Mouse (Mus musculus) embryonic facial prominence, embryonic 12.5 days (tissue): ENCODE measurements around the gene Sept3. TPM values are rescaled to one million over a fixed set of nuclear protein-coding genes. Genes with fewer than 3 reads are reported as not detected.
"Not testable (repeated sequence)": the region's sequence is repeated elsewhere in the genome, so short reads cannot be mapped to it uniquely, and the experiment has no call there.

Experiments used
- ATAC-seq: fragments of 200-750 bp; cut with Nextera tagmentation; 2 replicates; pipeline ENCODE4 v1.8.0; 2017; ENCODE audit not compliant: insufficient number of reproducible peaks, insufficient read depth, low FRiP score, low TSS enrichment
- H3K27ac ChIP-seq: fragments of 300-500 bp; sonication (generic); 2 replicates; pipeline ENCODE4 v1.5.1; 2016; ENCODE audit warnings: mild to moderate bottlenecking
- H3K27me3 ChIP-seq: fragments of 300-500 bp; sonication (generic); 2 replicates; pipeline ENCODE4 v1.6.1; 2016; ENCODE audit warnings: mild to moderate bottlenecking, moderate library complexity
- H3K36me3 ChIP-seq: fragments of 300-500 bp; sonication (generic); 2 replicates; pipeline ENCODE4 v1.6.1; 2016; ENCODE audit warnings: mild to moderate bottlenecking
- H3K4me1 ChIP-seq: fragments of 300-500 bp; sonication (generic); 2 replicates; pipeline ENCODE4 v1.6.1; 2016
- H3K4me2 ChIP-seq: fragments of 300-500 bp; sonication (generic); replicated peaks from 2 replicates; pipeline ENCODE4 v1.6.1; 2016; ENCODE audit warnings: mild to moderate bottlenecking, moderate library complexity
- H3K4me3 ChIP-seq: fragments of 300-500 bp; sonication (generic); 2 replicates; pipeline ENCODE4 v1.5.1; 2016; ENCODE audit warnings: mild to moderate bottlenecking
- H3K9ac ChIP-seq: fragments of 300-500 bp; sonication (generic); 2 replicates; pipeline ENCODE4 v1.6.1; 2016; ENCODE audit warnings: mild to moderate bottlenecking, moderate library complexity
- H3K9me3 ChIP-seq: fragments of 300-500 bp; sonication (generic); 2 replicates; pipeline ENCODE4 v1.6.1; 2016; ENCODE audit warnings: mild to moderate bottlenecking, moderate library complexity
- WGBS: fragments of 180-500 bp; shearing (Covaris S2); methylation state at CpG from one replicate; pipeline ENCODE4 v1.1.7; 2016; 5-methylcytosine and 5-hydroxymethylcytosine counted together
- polyA plus RNA-seq: library from polyadenylated mRNA; unstranded; fragments of >200 nt; fragmentation: Nextera tagmentation; extraction: Ambion mirVana; gene quantifications from 2 replicates; pipeline ENCODE4 v1.2.1, GENCODE M21; 2016

Sept3 gene
- polyA plus RNA-seq, 1 experiment from 2014 or later, result 59.9 TPM

DNA sequence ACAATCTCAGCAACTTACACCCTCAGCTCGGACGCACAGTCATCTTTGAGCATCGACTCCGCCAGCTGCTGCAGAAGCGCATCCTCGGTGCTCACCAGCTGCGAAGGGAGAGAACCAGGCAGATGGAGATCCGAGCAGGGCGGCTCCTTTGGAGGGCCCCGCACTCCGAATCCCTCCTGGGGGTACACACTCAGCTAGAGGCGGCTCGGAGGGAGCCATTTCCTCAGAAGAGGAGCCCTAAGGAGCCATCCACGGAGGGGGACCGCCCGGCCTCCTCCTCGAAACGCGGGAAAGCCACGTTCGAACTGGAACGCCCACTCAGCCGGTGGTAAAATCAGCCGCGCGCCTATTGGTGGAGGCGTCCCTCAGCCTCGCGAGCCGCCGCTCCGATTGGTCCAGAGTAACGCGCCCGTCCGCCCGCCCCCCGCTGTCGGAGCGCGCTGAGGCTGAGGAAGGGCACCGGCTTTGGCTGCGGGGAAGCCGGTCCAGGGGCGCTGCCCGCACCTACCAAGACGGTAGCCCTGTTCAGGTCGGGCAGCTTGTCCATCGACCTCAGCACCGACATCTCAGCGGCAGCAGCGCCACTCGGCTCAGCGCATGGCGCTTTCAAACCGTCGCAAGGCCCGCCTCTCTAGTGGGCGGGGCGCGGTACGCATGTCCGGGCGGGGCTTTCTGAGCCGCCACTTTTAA lies 30.4 kb upstream of the Sept3 start, which contains the start of gene Cenpm:
TSS of gene Cenpm (minus strand) at position 634 of the 690 bp plus-strand sequence.
- peak within 1 kb of the TSS; percentile 85 for H3K27ac ChIP-seq
- no peaks in the 10 kb centered on the region for H3K9me3 ChIP-seq
- peak within 1 kb of the TSS; percentile 63 for H3K9ac ChIP-seq
- no peaks in the 10 kb centered on the region for H3K27me3 ChIP-seq
- ATAC-seq, result peak; percentile 88
- H3K36me3 ChIP-seq, result peaks cover under 1% of the 10 kb centered on the region; the same call in 1 of the 2 replicates
- H3K4me2 ChIP-seq, result peak within 1 kb of the TSS; percentile 85
- peak within 1 kb of the TSS; percentile 70 for H3K4me3 ChIP-seq
- WGBS, result under 1% methylated on average over 65 of the region's 65 CpGs
- H3K4me1 ChIP-seq, result peaks cover 9% of the 10 kb centered on the region

DNA sequence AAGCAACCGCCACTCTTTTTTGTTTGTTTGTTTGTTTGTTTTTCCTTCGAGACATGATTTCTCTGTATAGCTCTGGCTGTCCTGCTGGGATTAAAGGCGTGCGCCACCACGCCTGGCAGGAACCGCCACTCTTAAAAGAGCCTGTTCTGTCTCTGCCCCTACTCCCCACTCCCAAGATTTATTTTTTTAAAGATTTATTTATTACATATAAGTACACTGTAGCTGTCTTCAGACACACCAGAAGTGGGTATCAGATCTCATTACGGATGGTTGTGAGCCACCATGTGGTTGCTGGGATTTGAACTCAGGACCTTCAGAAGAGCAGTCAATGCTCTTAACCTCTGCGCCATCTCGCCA lies 29.9 kb upstream of the Sept3 start:
- not testable (repeated sequence) for H3K4me1 ChIP-seq, H3K9me3 ChIP-seq, H3K36me3 ChIP-seq, H3K27me3 ChIP-seq, ATAC-seq
- Histone ChIP-seq H3K4me2 (peak overlapping the region; percentile 85), H3K4me3 (peak overlapping the region; percentile 70), H3K27ac (peak overlapping the region; percentile 85), H3K9ac (peak overlapping the region; percentile 60)
- WGBS, result 21% methylated on average over 9 of the region's 9 CpGs

DNA sequence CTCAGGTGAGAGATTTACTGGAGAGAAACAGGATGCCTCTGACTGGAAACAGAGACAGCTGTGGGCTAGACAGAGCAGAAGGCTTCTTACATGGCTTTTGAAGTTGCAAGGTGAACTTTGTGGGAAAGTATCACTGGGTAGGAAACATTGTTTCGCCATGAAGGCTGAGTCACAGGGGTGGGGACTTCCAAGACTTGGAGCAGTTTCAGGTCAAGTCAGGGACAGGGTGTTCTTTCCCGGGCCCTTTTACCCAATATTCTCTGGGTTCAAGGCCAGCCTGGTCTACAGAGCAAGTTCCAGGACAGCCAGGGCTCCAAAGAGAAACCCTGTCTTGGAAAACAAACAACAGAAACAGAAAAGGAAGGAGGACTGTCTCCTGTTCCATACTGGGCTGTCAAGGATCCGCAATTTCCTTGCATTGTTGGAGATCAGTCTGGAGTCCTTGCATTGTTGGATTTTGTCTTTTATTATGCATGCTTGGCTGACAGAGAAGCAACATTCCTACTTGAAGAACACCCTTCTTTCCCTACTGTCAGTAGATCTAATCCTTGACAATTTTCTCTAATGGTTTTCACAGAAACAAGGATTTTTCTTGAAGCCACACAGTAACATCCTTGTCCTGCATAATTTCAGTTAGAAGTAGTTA lies 27.4 kb upstream of the Sept3 start:
- no peak for ATAC-seq
- WGBS, result 80% methylated on average over 3 of the region's 3 CpGs
- H3K9me3 ChIP-seq, result no peaks in the 10 kb centered on the region
- peaks cover 9% of the 10 kb centered on the region for H3K4me1 ChIP-seq
- no peak overlapping the region for H3K9ac ChIP-seq
- H3K27me3 ChIP-seq, result no peaks in the 10 kb centered on the region
- no peaks in the 10 kb centered on the region for H3K36me3 ChIP-seq
- H3K27ac ChIP-seq, result no peak overlapping the region
- no peak overlapping the region for H3K4me3 ChIP-seq
- H3K4me2 ChIP-seq, result no peak overlapping the region

- no peak for ATAC-seq
- no peak overlapping the region for H3K27ac ChIP-seq
- H3K9me3 ChIP-seq, result no peaks in the 10 kb centered on the region
- WGBS, result 96% methylated on average over 3 of the region's 3 CpGs
- H3K4me2 ChIP-seq, result no peak overlapping the region
- no peaks in the 10 kb centered on the region for H3K27me3 ChIP-seq
- no peaks in the 10 kb centered on the region for H3K4me1 ChIP-seq
- no peak overlapping the region for H3K4me3 ChIP-seq
- no peak overlapping the region for H3K9ac ChIP-seq
- H3K36me3 ChIP-seq, result no peaks in the 10 kb centered on the region
These were observed 23.1 kb upstream of the Sept3 start for GRCm38 (mm10) chr15:82251579-82251978.

- no peak within 1 kb of the TSS for H3K27ac ChIP-seq
- H3K27me3 ChIP-seq, result no peaks in the 10 kb centered on the region
- H3K36me3 ChIP-seq, result no peaks in the 10 kb centered on the region
- no peak for ATAC-seq
- no peaks in the 10 kb centered on the region for H3K4me1 ChIP-seq
- H3K4me3 ChIP-seq, result no peak within 1 kb of the TSS
- H3K9me3 ChIP-seq, result no peaks in the 10 kb centered on the region
- 91% methylated on average over 6 of the region's 6 CpGs for WGBS
- H3K9ac ChIP-seq, result no peak within 1 kb of the TSS
- no peak within 1 kb of the TSS for H3K4me2 ChIP-seq
These were observed 22.6 kb upstream of the Sept3 start, which contains the start of gene 1500009C09Rik for GRCm38 (mm10) chr15:82252097-82252496. 1500009C09Rik (plus strand) TSS chr15:82252397.

DNA sequence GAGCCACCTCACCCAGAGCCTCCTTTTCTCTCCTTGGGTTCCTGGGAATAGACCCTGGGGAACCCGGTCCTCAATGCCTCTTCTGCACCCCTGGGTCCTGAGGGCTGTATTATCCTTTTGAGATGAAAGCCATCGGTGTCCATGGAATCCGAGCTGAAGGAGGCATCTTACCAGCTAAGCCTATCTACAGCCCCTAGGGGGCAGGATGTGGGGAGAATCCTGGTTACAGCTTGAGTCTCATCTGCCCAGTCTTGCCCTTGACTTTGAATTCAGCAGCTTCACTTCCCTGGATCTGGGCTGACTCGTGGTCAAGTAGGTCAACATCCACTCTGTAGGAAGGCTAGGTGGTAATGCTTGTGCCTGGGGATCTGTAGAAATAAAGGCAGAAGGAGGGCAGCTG lies 19.4 kb upstream of the Sept3 start:
- Histone ChIP-seq H3K4me3 (no peak overlapping the region), H3K27ac (no peak overlapping the region), H3K4me1 (no peaks in the 10 kb centered on the region), H3K27me3 (no peaks in the 10 kb centered on the region), H3K36me3 (no peaks in the 10 kb centered on the region), H3K9me3 (no peaks in the 10 kb centered on the region), H3K9ac (no peak overlapping the region), H3K4me2 (no peak overlapping the region)
- WGBS, result 53% methylated on average over 4 of the region's 4 CpGs
- ATAC-seq, result no peak

- H3K9me3 ChIP-seq, result no peaks in the 10 kb centered on the region
- no peak overlapping the region for H3K27ac ChIP-seq
- no peak overlapping the region for H3K4me2 ChIP-seq
- no peaks in the 10 kb centered on the region for H3K27me3 ChIP-seq
- no peaks in the 10 kb centered on the region for H3K4me1 ChIP-seq
- ATAC-seq, result 0 out of 2 replicates have a peak, but pooled peaks have one; percentile 30
- H3K4me3 ChIP-seq, result no peak overlapping the region
- WGBS, result 23% methylated on average over 10 of the region's 10 CpGs
- H3K9ac ChIP-seq, result no peak overlapping the region
- H3K36me3 ChIP-seq, result no peaks in the 10 kb centered on the region
These were observed 18.7 kb upstream of the Sept3 start for GRCm38 (mm10) chr15:82255944-82256383.

- 13% methylated on average over 16 of the region's 16 CpGs for WGBS
These were observed 15.2 kb upstream of the Sept3 start for GRCm38 (mm10) chr15:82259510-82259909.

DNA sequence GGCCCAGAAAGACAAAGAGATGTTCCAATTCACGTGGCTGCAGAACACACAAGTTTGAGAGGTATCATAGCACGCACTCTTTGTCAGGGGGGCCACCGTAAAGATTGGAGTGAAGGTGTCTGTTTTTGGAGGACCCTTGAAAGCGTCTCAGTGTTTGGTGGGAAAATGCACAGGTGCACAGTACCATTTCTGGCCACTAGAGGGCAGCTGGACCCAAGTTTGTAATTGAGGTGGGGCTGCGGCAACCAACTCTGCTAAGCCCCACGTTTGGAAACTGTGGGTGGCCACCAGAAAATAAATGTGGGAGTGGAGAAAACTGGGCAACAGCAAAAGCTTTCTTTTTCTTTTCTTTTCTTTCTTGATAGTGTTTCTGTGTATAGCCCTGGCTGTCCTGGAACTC lies 8.3 kb upstream of the Sept3 start:
- ATAC-seq, result no peak
- no peak overlapping the region for H3K9ac ChIP-seq
- 0 out of 2 replicates have a peak, but pooled peaks cover 4% of the 10 kb centered on the region for H3K4me1 ChIP-seq
- no peaks in the 10 kb centered on the region for H3K36me3 ChIP-seq
- no peak overlapping the region for H3K4me3 ChIP-seq
- no peak overlapping the region for H3K4me2 ChIP-seq
- no peaks in the 10 kb centered on the region for H3K9me3 ChIP-seq
- WGBS, result 14% methylated on average over 6 of the region's 6 CpGs
- H3K27ac ChIP-seq, result no peak overlapping the region
- no peaks in the 10 kb centered on the region for H3K27me3 ChIP-seq

More at GRCm38 (mm10) chr15:82259510-82259909, 15.2 kb upstream of the Sept3 start:
- H3K27me3 ChIP-seq, result no peaks in the 10 kb centered on the region
- H3K36me3 ChIP-seq, result no peaks in the 10 kb centered on the region
- no peak for ATAC-seq
- no peak overlapping the region for H3K9ac ChIP-seq
- no peak overlapping the region for H3K27ac ChIP-seq
- no peaks in the 10 kb centered on the region for H3K4me1 ChIP-seq
- no peaks in the 10 kb centered on the region for H3K9me3 ChIP-seq
- H3K4me3 ChIP-seq, result no peak overlapping the region
- no peak overlapping the region for H3K4me2 ChIP-seq

- no peak overlapping the region for H3K27ac ChIP-seq
These were observed 6.5 kb upstream of the Sept3 start for GRCm38 (mm10) chr15:82268185-82268584.

GRCm38 (mm10) chr15:82268783-82269182 lies 5.9 kb upstream of the Sept3 start:
- 0 out of 2 replicates have a peak, but pooled peaks cover 4% of the 10 kb centered on the region for H3K4me1 ChIP-seq
- no peak overlapping the region for H3K4me3 ChIP-seq
- H3K27me3 ChIP-seq, result peaks cover 20% of the 10 kb centered on the region
- no peak overlapping the region for H3K27ac ChIP-seq
- no peak overlapping the region for H3K9ac ChIP-seq
- ATAC-seq, result no peak
- 85% methylated on average over 9 of the region's 9 CpGs for WGBS
- no peak overlapping the region for H3K4me2 ChIP-seq
- no peaks in the 10 kb centered on the region for H3K9me3 ChIP-seq
- H3K36me3 ChIP-seq, result no peaks in the 10 kb centered on the region

More at GRCm38 (mm10) chr15:82268185-82268584, 6.5 kb upstream of the Sept3 start:
- no peak overlapping the region for H3K9ac ChIP-seq
- H3K9me3 ChIP-seq, result no peaks in the 10 kb centered on the region
- H3K4me1 ChIP-seq, result 0 out of 2 replicates have a peak, but pooled peaks cover 4% of the 10 kb centered on the region
- no peak overlapping the region for H3K4me3 ChIP-seq
- WGBS, result 27% methylated on average over 3 of the region's 3 CpGs
- H3K27me3 ChIP-seq, result peaks cover 14% of the 10 kb centered on the region
- no peak for ATAC-seq
- H3K36me3 ChIP-seq, result no peaks in the 10 kb centered on the region
- no peak overlapping the region for H3K4me2 ChIP-seq

GRCm38 (mm10) chr15:82271201-82271600 lies 3.5 kb upstream of the Sept3 start:
- peaks cover 10% of the 10 kb centered on the region; the same call in 1 of the 2 replicates for H3K4me1 ChIP-seq
- H3K9me3 ChIP-seq, result no peaks in the 10 kb centered on the region
- ATAC-seq, result no peak
- no peak overlapping the region for H3K4me2 ChIP-seq
- no peak overlapping the region for H3K9ac ChIP-seq
- no peak overlapping the region for H3K27ac ChIP-seq
- no peaks in the 10 kb centered on the region for H3K36me3 ChIP-seq
- WGBS, result 5% methylated on average over 5 of the region's 5 CpGs
- H3K4me3 ChIP-seq, result no peak overlapping the region
- H3K27me3 ChIP-seq, result peaks cover 31% of the 10 kb centered on the region
